Mouse (Mus musculus) intestine, postnatal 0 days (tissue): ENCODE measurements around the gene Prelid1. TPM values are rescaled to one million over a fixed set of nuclear protein-coding genes. Genes with fewer than 3 reads are reported as not detected.

Experiments used
- ATAC-seq: fragments of 200-750 bp; cut with Nextera tagmentation; 2 replicates; pipeline ENCODE4 v1.8.0; 2017; ENCODE audit warnings: mild to moderate bottlenecking, moderate TSS enrichment, moderate library complexity
- H3K27ac ChIP-seq: fragments of 300-500 bp; sonication (generic); 2 replicates; pipeline ENCODE4 v1.5.1; 2014; ENCODE audit warnings: mild to moderate bottlenecking, low read depth, low read length, moderate library complexity
- H3K27me3 ChIP-seq: fragments of 300-500 bp; sonication (generic); replicated peaks from 2 replicates; pipeline ENCODE4 v1.6.1; 2014; ENCODE audit warnings: low read length, mixed read lengths; ENCODE audit not compliant: control insufficient read depth, insufficient read depth
- H3K36me3 ChIP-seq: fragments of 300-500 bp; sonication (generic); 2 replicates; pipeline ENCODE4 v1.6.1; 2014; ENCODE audit warnings: mild to moderate bottlenecking, moderate library complexity; ENCODE audit not compliant: control insufficient read depth, insufficient read depth
- H3K4me1 ChIP-seq: fragments of 300-500 bp; sonication (generic); replicated peaks from 2 replicates; pipeline ENCODE4 v1.6.1; 2014; ENCODE audit warnings: antibody characterized with exemption, low read length, mixed read lengths; ENCODE audit not compliant: control insufficient read depth, insufficient read depth
- H3K4me2 ChIP-seq: fragments of 300-500 bp; sonication (generic); replicated peaks from 2 replicates; pipeline ENCODE4 v1.6.1; 2014; ENCODE audit warnings: low read depth, mild to moderate bottlenecking, moderate library complexity
- H3K4me3 ChIP-seq: fragments of 300-500 bp; sonication (generic); 2 replicates; pipeline ENCODE4 v1.5.1; 2014; ENCODE audit warnings: low read depth, low read length
- H3K9ac ChIP-seq: fragments of 300-500 bp; sonication (generic); 2 replicates; pipeline ENCODE4 v1.6.1; 2014; ENCODE audit warnings: mild to moderate bottlenecking, low read depth, low read length
- H3K9me3 ChIP-seq: fragments of 300-500 bp; sonication (generic); 2 replicates; pipeline ENCODE4 v1.6.1; 2016; ENCODE audit warnings: mixed run types; ENCODE audit not compliant: control insufficient read depth
- CTCF ChIP-seq: sonication (generic); IDR thresholded peaks from 2 replicates; pipeline ENCODE4 v1.5.1; 2016; ENCODE audit warnings: low read depth, mild to moderate bottlenecking, control low read depth, antibody characterized with exemption, moderate library complexity
- WGBS: fragments of 180-500 bp; shearing (Covaris S2); extraction: QIAGEN DNeasy Blood & Tissue Kit; methylation state at CpG from one replicate; pipeline ENCODE4 v1.1.7; 2014; 5-methylcytosine and 5-hydroxymethylcytosine counted together
- polyA plus RNA-seq: library from polyadenylated mRNA; unstranded; fragments of >200 nt; fragmentation: Nextera tagmentation; extraction: Ambion mirVana; gene quantifications from 2 replicates; pipeline ENCODE4 v1.2.1, GENCODE M21; 2015

The Prelid1 gene
- polyA plus RNA-seq, 1 experiment from 2014 or later = 567 TPM

- H3K27ac ChIP-seq = no peak overlapping the region
- ATAC-seq = no peak
- 64% methylated on average over 11 of the region's 11 CpGs for WGBS
- H3K4me2 ChIP-seq = no peak overlapping the region
- H3K36me3 ChIP-seq = peaks cover 29% of the 10 kb centered on the region
- peaks cover 10% of the 10 kb centered on the region for H3K4me1 ChIP-seq
- TF ChIP-seq CTCF = no peak
- no peaks in the 10 kb centered on the region for H3K27me3 ChIP-seq
- no peaks in the 10 kb centered on the region for H3K9me3 ChIP-seq
- H3K9ac ChIP-seq = no peak overlapping the region
- H3K4me3 ChIP-seq = no peak overlapping the region
Observed at GRCm38 (mm10) chr13:55325596-55325995, 5.3 kb downstream of the Prelid1 start.

- H3K36me3 ChIP-seq = peaks cover 29% of the 10 kb centered on the region
- H3K9me3 ChIP-seq = no peaks in the 10 kb centered on the region
- ATAC-seq = no peak
- no peak for TF ChIP-seq CTCF
- peaks cover 8% of the 10 kb centered on the region for H3K4me1 ChIP-seq
- H3K9ac ChIP-seq = no peak overlapping the region
- no peak overlapping the region for H3K4me3 ChIP-seq
- 52% methylated on average over 4 of the region's 4 CpGs for WGBS
- no peak overlapping the region for H3K27ac ChIP-seq
- H3K27me3 ChIP-seq = no peaks in the 10 kb centered on the region
- no peak overlapping the region for H3K4me2 ChIP-seq
Observed at GRCm38 (mm10) chr13:55327169-55327568, 6.9 kb downstream of the Prelid1 start.

GRCm38 (mm10) chr13:55327633-55328032 lies 7.3 kb downstream of the Prelid1 start:
- H3K36me3 ChIP-seq = peaks cover 29% of the 10 kb centered on the region
- H3K9me3 ChIP-seq = no peaks in the 10 kb centered on the region
- H3K4me3 ChIP-seq = no peak overlapping the region
- no peaks in the 10 kb centered on the region for H3K27me3 ChIP-seq
- ATAC-seq = peak; percentile 43
- H3K4me1 ChIP-seq = peaks cover 8% of the 10 kb centered on the region
- H3K27ac ChIP-seq = no peak overlapping the region
- no peak overlapping the region for H3K9ac ChIP-seq
- WGBS = 41% methylated on average over 7 of the region's 8 CpGs
- H3K4me2 ChIP-seq = peak overlapping the region; percentile 93; the same call in 1 of the 2 replicates
- TF ChIP-seq CTCF = peak; percentile 95

- ATAC-seq = no peak
- H3K4me2 ChIP-seq = peak overlapping the region; percentile 93
- no peak for TF ChIP-seq CTCF
- H3K9me3 ChIP-seq = no peaks in the 10 kb centered on the region
- H3K27ac ChIP-seq = no peak overlapping the region
- no peak overlapping the region for H3K9ac ChIP-seq
- WGBS = 87% methylated on average over 6 of the region's 6 CpGs
- peaks cover 8% of the 10 kb centered on the region for H3K4me1 ChIP-seq
- no peak overlapping the region for H3K4me3 ChIP-seq
- peaks cover 29% of the 10 kb centered on the region for H3K36me3 ChIP-seq
- no peaks in the 10 kb centered on the region for H3K27me3 ChIP-seq
Observed at GRCm38 (mm10) chr13:55328171-55328570, 7.9 kb downstream of the Prelid1 start.

GRCm38 (mm10) chr13:55328641-55329040 lies 8.3 kb downstream of the Prelid1 start:
- Histone ChIP-seq H3K4me1 (peaks cover 8% of the 10 kb centered on the region), H3K9me3 (no peaks in the 10 kb centered on the region), H3K9ac (no peak overlapping the region), H3K4me2 (peak overlapping the region; percentile 93), H3K27ac (no peak overlapping the region), H3K36me3 (peaks cover 24% of the 10 kb centered on the region), H3K27me3 (no peaks in the 10 kb centered on the region), H3K4me3 (peak overlapping the region; percentile 68; the same call in 1 of the 2 replicates)
- no peak for ATAC-seq
- WGBS = 94% methylated on average over 4 of the region's 4 CpGs
- no peak for TF ChIP-seq CTCF

GRCm38 (mm10) chr13:55329109-55329682 lies 8.9 kb downstream of the Prelid1 start:
- H3K27me3 ChIP-seq = no peaks in the 10 kb centered on the region
- no peak for TF ChIP-seq CTCF
- H3K4me1 ChIP-seq = peaks cover 8% of the 10 kb centered on the region
- H3K27ac ChIP-seq = no peak overlapping the region
- no peaks in the 10 kb centered on the region for H3K9me3 ChIP-seq
- H3K4me2 ChIP-seq = peak overlapping the region; percentile 93
- H3K9ac ChIP-seq = peak overlapping the region; percentile 48
- WGBS = 1% methylated on average over 29 of the region's 29 CpGs
- no peak for ATAC-seq
- peak overlapping the region; percentile 68 for H3K4me3 ChIP-seq
- peaks cover 20% of the 10 kb centered on the region for H3K36me3 ChIP-seq
